Mouse (Mus musculus): Measurements from ENCODE around the gene Gm20854. TPM values are rescaled to one million over a fixed set of nuclear protein-coding genes. Genes with fewer than 3 reads are reported as not detected.

The Gm20854 gene
- not detected for total RNA-seq (2023)

GRCm38 (mm10) chrY:85530808-85531207, at the start of gene Gm20854:
Gm20854 (minus strand) TSS chrY:85530908.

